In genomic region chr7:47072551-47072950, GRCm38 (mm10) we compare ENCODE assay signal across 12 mouse cellular contexts. TPM values are rescaled to one million over a fixed set of nuclear protein-coding genes. Genes with fewer than 3 reads are reported as not detected.
DNase-seq lines count a peak whose midpoint lies in the region; ATAC-seq and TF ChIP-seq lines count a peak whose summit lies in the region.
"Had no signal": no experiment of that assay in that cellular context is flagged by ENCODE, and none has a peak within 500 bp of the region (broad histone marks: within the 10 kb centered on the region; RNA-seq: fewer than 3 reads in every experiment).

No protein-coding gene starts in this region.

- 75% methylated on average over 5 of the region's 5 CpGs for WGBS in kidney, postnatal 0 days
- 79% methylated on average over 5 of the region's 5 CpGs for WGBS in midbrain, embryonic 13.5 days

- no peak overlapping the region for H3K9ac ChIP-seq in kidney, postnatal 0 days (ENCODE audit: low read depth, low read length)
- H3K9ac ChIP-seq in midbrain, embryonic 13.5 days (replicated peaks) = no peak overlapping the region
- H3K9ac ChIP-seq: neural tube, embryonic 13.5 days had no signal

- peak; percentile 57; the same call in 1 of the 2 replicates for ATAC-seq in frontal cortex, adult (ENCODE audit: low TSS enrichment)
- no peak for ATAC-seq in kidney, postnatal 0 days (replicated peaks; ENCODE audit: low FRiP score, low read depth)
- ATAC-seq in midbrain, embryonic 13.5 days = no peak

- H3K4me3 ChIP-seq in kidney, postnatal 0 days (replicated peaks; ENCODE audit: low read depth, low read length) = no peak overlapping the region
- no peak overlapping the region for H3K4me3 ChIP-seq in midbrain, embryonic 13.5 days (replicated peaks)
- H3K4me3 ChIP-seq: forebrain, embryonic 10.5 days; megakaryocyte, embryonic 14.5 days; neural tube, embryonic 13.5 days had no signal

- H3K27ac ChIP-seq in kidney, postnatal 0 days = peak overlapping the region; percentile 78; the same call in 1 of the 2 replicates
- no peak overlapping the region for H3K27ac ChIP-seq in midbrain, embryonic 13.5 days
- H3K27ac ChIP-seq: forebrain, embryonic 10.5 days; neural tube, embryonic 13.5 days had no signal

- no peaks in the 10 kb centered on the region for H3K9me3 ChIP-seq in kidney, postnatal 0 days (replicated peaks; ENCODE audit: low read length)
- H3K9me3 ChIP-seq in midbrain, embryonic 13.5 days = no peaks in the 10 kb centered on the region
- H3K9me3 ChIP-seq: forebrain, embryonic 10.5 days; neural tube, embryonic 13.5 days had no signal

- TF ChIP-seq CTCF in kidney, postnatal 0 days (IDR thresholded peaks at IDR 0.05; ENCODE audit: low read depth) = peak; percentile 60

- no peak for DNase-seq in frontal cortex, postnatal 25 days (ENCODE audit: low spot score in 2 of 2)
- DNase-seq in kidney, postnatal 0 days (ENCODE audit: low spot score) = peak; percentile 54
- no peak for DNase-seq in kidney, adult 8-10 months
- DNase-seq in 416B (ENCODE audit: low read depth) (peak; percentile 72), ZHBTc4 (ENCODE audit: low read depth, low spot score) (peak; percentile 38)
- no peak for DNase-seq in ovary, postnatal 10 days (ENCODE audit: low spot score)

- no peaks in the 10 kb centered on the region for H3K27me3 ChIP-seq in kidney, postnatal 0 days (ENCODE audit: insufficient read depth, low read length)
- H3K27me3 ChIP-seq in midbrain, embryonic 13.5 days = no peaks in the 10 kb centered on the region
- H3K27me3 ChIP-seq: neural tube, embryonic 13.5 days had no signal

- no peaks in the 10 kb centered on the region for H3K36me3 ChIP-seq in kidney, postnatal 0 days (ENCODE audit: insufficient read depth, low read length)
- H3K36me3 ChIP-seq in midbrain, embryonic 13.5 days = 0 out of 2 replicates have a peak, but pooled peaks cover 4% of the 10 kb centered on the region
- H3K36me3 ChIP-seq: forebrain, embryonic 10.5 days; G1E; neural tube, embryonic 13.5 days had no signal

- H3K4me1 ChIP-seq in kidney, postnatal 0 days (replicated peaks; ENCODE audit: insufficient read depth, low read length) = peaks cover 11% of the 10 kb centered on the region
- H3K4me1 ChIP-seq in midbrain, embryonic 13.5 days (replicated peaks) = peaks cover 14% of the 10 kb centered on the region; the same call in 1 of the 2 replicates

- H3K4me2 ChIP-seq in kidney, postnatal 0 days (ENCODE audit: low read length) = no peak overlapping the region
- H3K4me2 ChIP-seq in midbrain, embryonic 13.5 days (replicated peaks) = no peak overlapping the region
- H3K4me2 ChIP-seq: neural tube, embryonic 13.5 days had no signal

RNA-seq across cellular contexts. Expression of gene Tmem86a, which starts 22.1 kb away (rescaled TPM):
- polyA plus RNA-seq in kidney, postnatal 0 days (2015; fragmentation: Nextera tagmentation; extraction: Ambion mirVana) = 42.1 and 43.6 TPM in 2 replicates
- polyA plus RNA-seq in midbrain, embryonic 13.5 days (2015; fragmentation: Nextera tagmentation; extraction: Ambion mirVana) = 21.5 and 22.6 TPM in 2 replicates

Comparison
In these comparisons a context has a peak if more than half of its experiments do, and no peak if none do; other contexts are left out.
1. DNase-seq: peak in kidney, postnatal 0 days (single experiment), 416B (single experiment) and ZHBTc4 (single experiment); none in frontal cortex, postnatal 25 days (0 of 2), kidney, adult 8-10 months (0 of 2) and ovary, postnatal 10 days (single experiment).